Mouse (Mus musculus) heart, adult 2 months (tissue): Measurements from ENCODE around the gene Col4a3bp.

Source experiments
- CTCF ChIP-seq: fragments of 200-600 bp; IDR thresholded peaks from 2 replicates; pipeline ENCODE4 v1.8.1; 2022; ENCODE audit warnings: antibody characterized with exemption, mild to moderate bottlenecking, moderate library complexity
- EP300 ChIP-seq: fragments of 200-500 bp; IDR thresholded peaks from 2 replicates; pipeline ENCODE4 v1.6.1; 2011; ENCODE audit warnings: low read depth, low read length, control low read depth; ENCODE audit not compliant: insufficient read depth
- POLR2A ChIP-seq: fragments of 200-500 bp; IDR thresholded peaks from 2 replicates; pipeline ENCODE4 v1.6.1; 2011; ENCODE audit warnings: mild to moderate bottlenecking, low read depth, low read length, control low read depth; ENCODE audit not compliant: insufficient read depth

GRCm38 (mm10) chr13:96542901-96543891, 778 bp downstream of the Col4a3bp start:
- TF ChIP-seq CTCF (no peak), POLR2A (no peak), EP300 (no peak)
